Mouse (Mus musculus): ENCODE results near the gene Adamts17. TPM values are rescaled to one million over a fixed set of nuclear protein-coding genes. Genes with fewer than 3 reads are reported as not detected.

Gene Adamts17
- polyA plus RNA-seq, 1 experiment from 2014 or later = 3.3 TPM

- no peak overlapping the region for H3K4me2 ChIP-seq (ENCODE audit: low read length)
- 95% methylated on average over 10 of the region's 10 CpGs for WGBS
- no peaks in the 10 kb centered on the region for H3K4me1 ChIP-seq (ENCODE audit: control insufficient read depth, insufficient read depth, low read depth, low read length)
- H3K4me3 ChIP-seq (ENCODE audit: low read length) = no peak overlapping the region
- no peaks in the 10 kb centered on the region for H3K9me3 ChIP-seq (ENCODE audit: control insufficient read depth, low read length)
- no peak overlapping the region for H3K27ac ChIP-seq (ENCODE audit: low read depth, low read length)
- ATAC-seq = no peak
- no peak overlapping the region for H3K9ac ChIP-seq (ENCODE audit: low read depth, low read length)
- H3K27me3 ChIP-seq (replicated peaks; ENCODE audit: control insufficient read depth, insufficient read depth, low read length) = no peaks in the 10 kb centered on the region
- H3K36me3 ChIP-seq (ENCODE audit: control insufficient read depth, insufficient read depth, low read length) = no peaks in the 10 kb centered on the region
These were observed 195.7 kb downstream of the Adamts17 start for GRCm38 (mm10) chr7:67035246-67035645.

GRCm38 (mm10) chr7:67035661-67036060, 196.1 kb downstream of the Adamts17 start:
- no peak overlapping the region for H3K27ac ChIP-seq (ENCODE audit: low read depth, low read length)
- no peaks in the 10 kb centered on the region for H3K4me1 ChIP-seq (ENCODE audit: control insufficient read depth, insufficient read depth, low read depth, low read length)
- 94% methylated on average over 5 of the region's 5 CpGs for WGBS
- H3K4me2 ChIP-seq (ENCODE audit: low read length) = no peak overlapping the region
- no peak overlapping the region for H3K9ac ChIP-seq (ENCODE audit: low read depth, low read length)
- H3K36me3 ChIP-seq (ENCODE audit: control insufficient read depth, insufficient read depth, low read length) = no peaks in the 10 kb centered on the region
- no peak for ATAC-seq
- no peaks in the 10 kb centered on the region for H3K27me3 ChIP-seq (replicated peaks; ENCODE audit: control insufficient read depth, insufficient read depth, low read length)
- no peak overlapping the region for H3K4me3 ChIP-seq (ENCODE audit: low read length)
- no peaks in the 10 kb centered on the region for H3K9me3 ChIP-seq (ENCODE audit: control insufficient read depth, low read length)

- H3K4me2 ChIP-seq (ENCODE audit: low read length) = no peak overlapping the region
- no peak overlapping the region for H3K4me3 ChIP-seq (ENCODE audit: low read length)
- no peak for ATAC-seq
- no peak overlapping the region for H3K9ac ChIP-seq (ENCODE audit: low read depth, low read length)
- H3K27me3 ChIP-seq (replicated peaks; ENCODE audit: control insufficient read depth, insufficient read depth, low read length) = no peaks in the 10 kb centered on the region
- no peaks in the 10 kb centered on the region for H3K36me3 ChIP-seq (ENCODE audit: control insufficient read depth, insufficient read depth, low read length)
- H3K4me1 ChIP-seq (ENCODE audit: control insufficient read depth, insufficient read depth, low read depth, low read length) = no peaks in the 10 kb centered on the region
- no peaks in the 10 kb centered on the region for H3K9me3 ChIP-seq (ENCODE audit: control insufficient read depth, low read length)
- WGBS = 61% methylated on average over 5 of the region's 5 CpGs
- no peak overlapping the region for H3K27ac ChIP-seq (ENCODE audit: low read depth, low read length)
These were observed 197.3 kb downstream of the Adamts17 start for GRCm38 (mm10) chr7:67036502-67037485.

- 75% methylated on average over 4 of the region's 4 CpGs for WGBS
- Histone ChIP-seq H3K4me2 (ENCODE audit: low read length) (no peak overlapping the region), H3K9ac (ENCODE audit: low read depth, low read length) (no peak overlapping the region), H3K27me3 (replicated peaks; ENCODE audit: control insufficient read depth, insufficient read depth, low read length) (no peaks in the 10 kb centered on the region), H3K36me3 (ENCODE audit: control insufficient read depth, insufficient read depth, low read length) (no peaks in the 10 kb centered on the region), H3K27ac (ENCODE audit: low read depth, low read length) (no peak overlapping the region), H3K4me3 (ENCODE audit: low read length) (no peak overlapping the region), H3K4me1 (ENCODE audit: control insufficient read depth, insufficient read depth, low read depth, low read length) (no peaks in the 10 kb centered on the region), H3K9me3 (ENCODE audit: control insufficient read depth, low read length) (no peaks in the 10 kb centered on the region)
- ATAC-seq = no peak
These were observed 198.4 kb downstream of the Adamts17 start for GRCm38 (mm10) chr7:67037726-67038520.

GRCm38 (mm10) chr7:67039143-67039542, 199.6 kb downstream of the Adamts17 start:
- 85% methylated on average over 3 of the region's 3 CpGs for WGBS

GRCm38 (mm10) chr7:67039861-67040260, 200.3 kb downstream of the Adamts17 start:
- 65% methylated on average over 8 of the region's 8 CpGs for WGBS
- no peaks in the 10 kb centered on the region for H3K27me3 ChIP-seq (replicated peaks; ENCODE audit: control insufficient read depth, insufficient read depth, low read length)
- H3K27ac ChIP-seq (ENCODE audit: low read depth, low read length) = no peak overlapping the region

More at GRCm38 (mm10) chr7:67039143-67039542, 199.6 kb downstream of the Adamts17 start:
- no peak overlapping the region for H3K4me3 ChIP-seq (ENCODE audit: low read length)
- H3K36me3 ChIP-seq (ENCODE audit: control insufficient read depth, insufficient read depth, low read length) = no peaks in the 10 kb centered on the region
- no peak overlapping the region for H3K9ac ChIP-seq (ENCODE audit: low read depth, low read length)
- H3K27me3 ChIP-seq (replicated peaks; ENCODE audit: control insufficient read depth, insufficient read depth, low read length) = no peaks in the 10 kb centered on the region
- no peaks in the 10 kb centered on the region for H3K9me3 ChIP-seq (ENCODE audit: control insufficient read depth, low read length)
- H3K4me1 ChIP-seq (ENCODE audit: control insufficient read depth, insufficient read depth, low read depth, low read length) = no peaks in the 10 kb centered on the region
- H3K27ac ChIP-seq (ENCODE audit: low read depth, low read length) = no peak overlapping the region
- no peak for ATAC-seq
- H3K4me2 ChIP-seq (ENCODE audit: low read length) = no peak overlapping the region

GRCm38 (mm10) chr7:67041685-67042084, 202.2 kb downstream of the Adamts17 start:
- Histone ChIP-seq H3K36me3 (ENCODE audit: control insufficient read depth, insufficient read depth, low read length) (no peaks in the 10 kb centered on the region), H3K4me3 (ENCODE audit: low read length) (no peak overlapping the region), H3K9me3 (ENCODE audit: control insufficient read depth, low read length) (no peaks in the 10 kb centered on the region), H3K27me3 (replicated peaks; ENCODE audit: control insufficient read depth, insufficient read depth, low read length) (no peaks in the 10 kb centered on the region), H3K4me2 (ENCODE audit: low read length) (no peak overlapping the region), H3K27ac (ENCODE audit: low read depth, low read length) (no peak overlapping the region), H3K9ac (ENCODE audit: low read depth, low read length) (no peak overlapping the region), H3K4me1 (ENCODE audit: control insufficient read depth, insufficient read depth, low read depth, low read length) (no peaks in the 10 kb centered on the region)
- 86% methylated on average over 3 of the region's 3 CpGs for WGBS
- no peak for ATAC-seq

More at GRCm38 (mm10) chr7:67039861-67040260, 200.3 kb downstream of the Adamts17 start:
- H3K36me3 ChIP-seq (ENCODE audit: control insufficient read depth, insufficient read depth, low read length) = no peaks in the 10 kb centered on the region
- H3K9me3 ChIP-seq (ENCODE audit: control insufficient read depth, low read length) = no peaks in the 10 kb centered on the region
- H3K4me3 ChIP-seq (ENCODE audit: low read length) = no peak overlapping the region
- no peak for ATAC-seq
- no peaks in the 10 kb centered on the region for H3K4me1 ChIP-seq (ENCODE audit: control insufficient read depth, insufficient read depth, low read depth, low read length)
- no peak overlapping the region for H3K9ac ChIP-seq (ENCODE audit: low read depth, low read length)
- no peak overlapping the region for H3K4me2 ChIP-seq (ENCODE audit: low read length)

GRCm38 (mm10) chr7:67044121-67044817, 204.7 kb downstream of the Adamts17 start:
- no peaks in the 10 kb centered on the region for H3K4me1 ChIP-seq (ENCODE audit: control insufficient read depth, insufficient read depth, low read depth, low read length)
- no peak for ATAC-seq
- H3K36me3 ChIP-seq (ENCODE audit: control insufficient read depth, insufficient read depth, low read length) = no peaks in the 10 kb centered on the region
- H3K27me3 ChIP-seq (replicated peaks; ENCODE audit: control insufficient read depth, insufficient read depth, low read length) = no peaks in the 10 kb centered on the region
- H3K4me3 ChIP-seq (ENCODE audit: low read length) = no peak overlapping the region
- 73% methylated on average over 15 of the region's 15 CpGs for WGBS
- no peak overlapping the region for H3K9ac ChIP-seq (ENCODE audit: low read depth, low read length)
- no peaks in the 10 kb centered on the region for H3K9me3 ChIP-seq (ENCODE audit: control insufficient read depth, low read length)
- H3K27ac ChIP-seq (ENCODE audit: low read depth, low read length) = no peak overlapping the region
- H3K4me2 ChIP-seq (ENCODE audit: low read length) = no peak overlapping the region
